Mouse (Mus musculus): ENCODE data around the gene Ly75.

GRCm38 (mm10) chr2:60407387-60407786 lies 24.3 kb upstream of the Ly75 start:
- TF ChIP-seq CTCF (IDR thresholded peaks at IDR 0.05; ENCODE audit: low read depth) (no peak), EP300 (IDR thresholded peaks at IDR 0.05; ENCODE audit: low read depth) (no peak)
